8 mouse cellular contexts compared by ENCODE assay signal in genomic region chr5:64230061-64230466, GRCm38 (mm10).
DNase-seq lines count a peak whose midpoint lies in the region; ATAC-seq and TF ChIP-seq lines count a peak whose summit lies in the region.

No protein-coding gene starts in this region.

- WGBS in embryonic facial prominence, embryonic 15.5 days: under 1% methylated on average over 41 of the region's 48 CpGs
- WGBS in heart, embryonic 10.5 days: under 1% methylated on average over 38 of the region's 48 CpGs
- WGBS in kidney, embryonic 14.5 days: 0% methylated on average over 23 of the region's 48 CpGs

- no peak for TF ChIP-seq POLR2A in bone marrow macrophage, adult 2 months (IDR thresholded peaks at IDR 0.05; ENCODE audit: borderline replicate concordance, low read depth, low read length)

- peak overlapping the region; percentile 45 for H3K9ac ChIP-seq in embryonic facial prominence, embryonic 15.5 days
- H3K9ac ChIP-seq in kidney, embryonic 14.5 days (ENCODE audit: low read depth, low read length): peak overlapping the region; percentile 86

- H3K4me2 ChIP-seq in embryonic facial prominence, embryonic 15.5 days (replicated peaks): peak overlapping the region; percentile 84
- peak overlapping the region; percentile 85 for H3K4me2 ChIP-seq in kidney, embryonic 14.5 days (replicated peaks; ENCODE audit: low read depth, low read length)

- peak; percentile 97 for DNase-seq in heart, embryonic 10.5 days (ENCODE audit: low spot score)
- peak; percentile 96 for DNase-seq in liver
- DNase-seq in monocyte, adult 2 months (ENCODE audit: low read depth in 1 of 2, low spot score in 2 of 2): peak; percentile 81 to 89
- peak; percentile 79 to 82 for DNase-seq in spleen, postnatal 14 days (ENCODE audit: low spot score in 2 of 2)

- TF ChIP-seq CTCF in C2C12 (IDR thresholded peaks at IDR 0.05; ENCODE audit: control insufficient read depth, insufficient read depth, insufficient read length): no peak
- no peak for TF ChIP-seq CTCF in bone marrow macrophage, adult 2 months (IDR thresholded peaks at IDR 0.05; ENCODE audit: low read depth, low read length)

- H3K79me2 ChIP-seq in C2C12 (ENCODE audit: control insufficient read depth, insufficient read depth): peaks cover 46% of the 10 kb centered on the region

- peak overlapping the region; percentile 96 for H3ac ChIP-seq in C2C12 (ENCODE audit: control insufficient read depth, insufficient read length, low read depth)

- H3K79me3 ChIP-seq in C2C12 (ENCODE audit: low read depth): peaks cover 24% of the 10 kb centered on the region

- ATAC-seq in embryonic facial prominence, embryonic 15.5 days (ENCODE audit: insufficient number of reproducible peaks, low FRiP score, low TSS enrichment, low read depth): peak; percentile 96
- ATAC-seq in kidney, embryonic 14.5 days (ENCODE audit: low FRiP score, low TSS enrichment): peak; percentile 95

- no peaks in the 10 kb centered on the region for H3K27me3 ChIP-seq in C2C12 (ENCODE audit: control insufficient read depth, insufficient read depth, insufficient read length)
- no peaks in the 10 kb centered on the region for H3K27me3 ChIP-seq in embryonic facial prominence, embryonic 15.5 days
- no peaks in the 10 kb centered on the region for H3K27me3 ChIP-seq in heart, embryonic 10.5 days (ENCODE audit: insufficient read depth, poor library complexity, severe bottlenecking)
- H3K27me3 ChIP-seq in kidney, embryonic 14.5 days (ENCODE audit: control insufficient read depth, insufficient read depth, low read length): no peaks in the 10 kb centered on the region

- H3K4me3 ChIP-seq in C2C12 (ENCODE audit: insufficient read depth, poor library complexity, severe bottlenecking): peak overlapping the region; percentile 59
- H3K4me3 ChIP-seq in bone marrow macrophage, adult 2 months (ENCODE audit: insufficient read depth, low read length): peak overlapping the region; percentile 86
- peak overlapping the region; percentile 71 for H3K4me3 ChIP-seq in embryonic facial prominence, embryonic 15.5 days (replicated peaks)
- H3K4me3 ChIP-seq in heart, embryonic 10.5 days: peak overlapping the region; percentile 86
- H3K4me3 ChIP-seq in kidney, embryonic 14.5 days (ENCODE audit: low read length): peak overlapping the region; percentile 79

- H3K9me3 ChIP-seq in embryonic facial prominence, embryonic 15.5 days (replicated peaks): no peaks in the 10 kb centered on the region
- H3K9me3 ChIP-seq in heart, embryonic 10.5 days: no peaks in the 10 kb centered on the region
- no peaks in the 10 kb centered on the region for H3K9me3 ChIP-seq in kidney, embryonic 14.5 days (ENCODE audit: control insufficient read depth, low read length)

- peaks cover 30% of the 10 kb centered on the region for H3K4me1 ChIP-seq in bone marrow macrophage, adult 2 months (ENCODE audit: control insufficient read depth, insufficient read depth, low read length)
- peaks cover 18% of the 10 kb centered on the region for H3K4me1 ChIP-seq in embryonic facial prominence, embryonic 15.5 days
- peaks cover 31% of the 10 kb centered on the region for H3K4me1 ChIP-seq in heart, embryonic 10.5 days
- peaks cover 26% of the 10 kb centered on the region for H3K4me1 ChIP-seq in kidney, embryonic 14.5 days (ENCODE audit: control insufficient read depth, insufficient read depth, low read length)

- no peaks in the 10 kb centered on the region for H3K36me3 ChIP-seq in C2C12 (ENCODE audit: control insufficient read depth, insufficient read depth)
- no peaks in the 10 kb centered on the region for H3K36me3 ChIP-seq in embryonic facial prominence, embryonic 15.5 days
- H3K36me3 ChIP-seq in heart, embryonic 10.5 days: no peaks in the 10 kb centered on the region
- no peaks in the 10 kb centered on the region for H3K36me3 ChIP-seq in kidney, embryonic 14.5 days (ENCODE audit: control insufficient read depth, insufficient read depth, low read length)

- peak overlapping the region; percentile 9; the same call in 1 of the 2 replicates for H3K27ac ChIP-seq in bone marrow macrophage, adult 2 months (ENCODE audit: insufficient read depth, low read depth, low read length)
- H3K27ac ChIP-seq in embryonic facial prominence, embryonic 15.5 days (replicated peaks): peak overlapping the region; percentile 74
- peak overlapping the region; percentile 95 for H3K27ac ChIP-seq in heart, embryonic 10.5 days
- H3K27ac ChIP-seq in kidney, embryonic 14.5 days (ENCODE audit: low read depth, low read length): peak overlapping the region; percentile 59; the same call in 1 of the 2 replicates

TF ChIP-seq in C2C12, 6 proteins besides CTCF, POLR2A, EP300 and RAD21:
- no peak for TF ChIP-seq MAX (IDR thresholded peaks at IDR 0.05)
- TF ChIP-seq USF1 (IDR thresholded peaks at IDR 0.05; ENCODE audit: low read depth): no peak
- no peak for TF ChIP-seq FOSL1 (IDR thresholded peaks at IDR 0.05; ENCODE audit: insufficient read depth, low read length, poor library complexity, severe bottlenecking)
- no peak for TF ChIP-seq MYOG (IDR thresholded peaks at IDR 0.05; ENCODE audit: control insufficient read depth, extremely low read depth, insufficient read length)
- no peak for TF ChIP-seq MYOD1 (IDR thresholded peaks at IDR 0.05; ENCODE audit: control insufficient read depth, insufficient read length, low read depth)
- TF ChIP-seq CEBPB (IDR thresholded peaks at IDR 0.05; ENCODE audit: low read depth): no peak

Comparison
In these comparisons a context has a peak if more than half of its experiments do, and no peak if none do; other contexts are left out.
1. Peak in every context shown above with its lines: DNase-seq, ATAC-seq, H3K4me3 ChIP-seq and H3K27ac ChIP-seq.
2. H3K27ac ChIP-seq: peak in every context shown above with its lines; median percentile 95 in heart, embryonic 10.5 days; 74 in embryonic facial prominence, embryonic 15.5 days; 59 in kidney, embryonic 14.5 days; 9 in bone marrow macrophage, adult 2 months.